Mouse (Mus musculus): Measurements from ENCODE around the gene Atxn7l3. TPM values are rescaled to one million over a fixed set of nuclear protein-coding genes. Genes with fewer than 3 reads are reported as not detected.

The Atxn7l3 gene
- total and polyA plus RNA-seq, 3 experiments, result 24.0 to 60.0 (median 29.9) TPM

GRCm38 (mm10) chr11:102331806-102332205 is 35.4 kb upstream of the Atxn7l3 start:
- DNase-seq (ENCODE audit: low spot score), result no peak
- TF ChIP-seq CTCF (IDR thresholded peaks at IDR 0.05; ENCODE audit: low read depth, low read length) (no peak), GATA2 (IDR thresholded peaks at IDR 0.05; ENCODE audit: borderline replicate concordance, low read depth, low read length) (no peak), TAL1 (conservative IDR thresholded peaks at IDR 0.05; ENCODE audit: low read depth, low read length) (no peak), GATA1 (IDR thresholded peaks at IDR 0.05; ENCODE audit: borderline replicate concordance, low read length) (no peak), POLR2AphosphoS5 (IDR thresholded peaks at IDR 0.05; ENCODE audit: insufficient replicate concordance, low read depth, low read length) (no peak)
- peaks cover 61% of the 10 kb centered on the region for H3K27me3 ChIP-seq (ENCODE audit: insufficient read depth, low read length)
- H3K4me1 ChIP-seq (ENCODE audit: insufficient read depth, low read depth, low read length), result peaks cover 2% of the 10 kb centered on the region; the same call in 1 of the 2 replicates
- H3K9me3 ChIP-seq (replicated peaks), result no peaks in the 10 kb centered on the region
- H3K36me3 ChIP-seq (replicated peaks), result no peaks in the 10 kb centered on the region
- ATAC-seq (ENCODE audit: extremely low read depth, insufficient number of reproducible peaks, low FRiP score, poor library complexity, severe bottlenecking), result no peak
- no peak overlapping the region for H3K4me3 ChIP-seq (ENCODE audit: low read depth, low read length)

- peaks cover 2% of the 10 kb centered on the region; the same call in 1 of the 2 replicates for H3K4me1 ChIP-seq (ENCODE audit: insufficient read depth, low read depth, low read length)
- no peaks in the 10 kb centered on the region for H3K36me3 ChIP-seq (replicated peaks)
- peaks cover 60% of the 10 kb centered on the region for H3K27me3 ChIP-seq (ENCODE audit: insufficient read depth, low read length)
- H3K9me3 ChIP-seq (replicated peaks), result no peaks in the 10 kb centered on the region
- TF ChIP-seq GATA1 (IDR thresholded peaks at IDR 0.05; ENCODE audit: borderline replicate concordance, low read length) (no peak), TAL1 (conservative IDR thresholded peaks at IDR 0.05; ENCODE audit: low read depth, low read length) (no peak), CTCF (IDR thresholded peaks at IDR 0.05; ENCODE audit: low read depth, low read length) (no peak), POLR2AphosphoS5 (IDR thresholded peaks at IDR 0.05; ENCODE audit: insufficient replicate concordance, low read depth, low read length) (no peak), GATA2 (IDR thresholded peaks at IDR 0.05; ENCODE audit: borderline replicate concordance, low read depth, low read length) (no peak)
- ATAC-seq (ENCODE audit: extremely low read depth, insufficient number of reproducible peaks, low FRiP score, poor library complexity, severe bottlenecking), result no peak
- H3K4me3 ChIP-seq (ENCODE audit: low read depth, low read length), result no peak overlapping the region
- DNase-seq (ENCODE audit: low spot score), result no peak
Observed at GRCm38 (mm10) chr11:102330039-102330438, 33.6 kb upstream of the Atxn7l3 start.

- ATAC-seq (ENCODE audit: extremely low read depth, insufficient number of reproducible peaks, low FRiP score, poor library complexity, severe bottlenecking) (no peak), DNase-seq (ENCODE audit: low spot score) (no peak)
- Histone ChIP-seq H3K27me3 (ENCODE audit: insufficient read depth, low read length) (peaks cover 55% of the 10 kb centered on the region), H3K4me3 (ENCODE audit: low read depth, low read length) (no peak overlapping the region), H3K36me3 (replicated peaks) (no peaks in the 10 kb centered on the region), H3K9me3 (replicated peaks) (no peaks in the 10 kb centered on the region), H3K4me1 (ENCODE audit: insufficient read depth, low read depth, low read length) (peaks cover 2% of the 10 kb centered on the region; the same call in 1 of the 2 replicates)
- TF ChIP-seq CTCF (IDR thresholded peaks at IDR 0.05; ENCODE audit: low read depth, low read length) (no peak), TAL1 (conservative IDR thresholded peaks at IDR 0.05; ENCODE audit: low read depth, low read length) (no peak), POLR2AphosphoS5 (IDR thresholded peaks at IDR 0.05; ENCODE audit: insufficient replicate concordance, low read depth, low read length) (no peak), GATA1 (IDR thresholded peaks at IDR 0.05; ENCODE audit: borderline replicate concordance, low read length) (no peak), GATA2 (IDR thresholded peaks at IDR 0.05; ENCODE audit: borderline replicate concordance, low read depth, low read length) (no peak)
Observed at GRCm38 (mm10) chr11:102329518-102329917, 33.1 kb upstream of the Atxn7l3 start.

- ATAC-seq (ENCODE audit: extremely low read depth, insufficient number of reproducible peaks, low FRiP score, poor library complexity, severe bottlenecking) (no peak), DNase-seq (ENCODE audit: low spot score) (no peak)
- peaks cover 59% of the 10 kb centered on the region for H3K27me3 ChIP-seq (ENCODE audit: insufficient read depth, low read length)
- no peak overlapping the region for H3K4me3 ChIP-seq (ENCODE audit: low read depth, low read length)
- no peak for TF ChIP-seq GATA2 (IDR thresholded peaks at IDR 0.05; ENCODE audit: borderline replicate concordance, low read depth, low read length)
- no peak for TF ChIP-seq POLR2AphosphoS5 (IDR thresholded peaks at IDR 0.05; ENCODE audit: insufficient replicate concordance, low read depth, low read length)
- TF ChIP-seq TAL1 (conservative IDR thresholded peaks at IDR 0.05; ENCODE audit: low read depth, low read length), result no peak
- no peak for TF ChIP-seq GATA1 (IDR thresholded peaks at IDR 0.05; ENCODE audit: borderline replicate concordance, low read length)
- no peak for TF ChIP-seq CTCF (IDR thresholded peaks at IDR 0.05; ENCODE audit: low read depth, low read length)
- H3K36me3 ChIP-seq (replicated peaks), result no peaks in the 10 kb centered on the region
- H3K9me3 ChIP-seq (replicated peaks), result no peaks in the 10 kb centered on the region
- peaks cover 2% of the 10 kb centered on the region; the same call in 1 of the 2 replicates for H3K4me1 ChIP-seq (ENCODE audit: insufficient read depth, low read depth, low read length)
Observed at GRCm38 (mm10) chr11:102327839-102328238, 31.4 kb upstream of the Atxn7l3 start.

- Histone ChIP-seq H3K4me1 (ENCODE audit: insufficient read depth, low read depth, low read length) (peaks cover 2% of the 10 kb centered on the region; the same call in 1 of the 2 replicates), H3K4me3 (ENCODE audit: low read depth, low read length) (no peak overlapping the region), H3K27me3 (ENCODE audit: insufficient read depth, low read length) (peaks cover 61% of the 10 kb centered on the region), H3K36me3 (replicated peaks) (no peaks in the 10 kb centered on the region), H3K9me3 (replicated peaks) (no peaks in the 10 kb centered on the region)
- TF ChIP-seq TAL1 (conservative IDR thresholded peaks at IDR 0.05; ENCODE audit: low read depth, low read length), result no peak
- TF ChIP-seq GATA1 (IDR thresholded peaks at IDR 0.05; ENCODE audit: borderline replicate concordance, low read length), result no peak
- no peak for TF ChIP-seq CTCF (IDR thresholded peaks at IDR 0.05; ENCODE audit: low read depth, low read length)
- TF ChIP-seq POLR2AphosphoS5 (IDR thresholded peaks at IDR 0.05; ENCODE audit: insufficient replicate concordance, low read depth, low read length), result no peak
- TF ChIP-seq GATA2 (IDR thresholded peaks at IDR 0.05; ENCODE audit: borderline replicate concordance, low read depth, low read length), result no peak
- DNase-seq (ENCODE audit: low spot score) (no peak), ATAC-seq (ENCODE audit: extremely low read depth, insufficient number of reproducible peaks, low FRiP score, poor library complexity, severe bottlenecking) (no peak)
Observed at GRCm38 (mm10) chr11:102327250-102327649, 30.8 kb upstream of the Atxn7l3 start.

GRCm38 (mm10) chr11:102323516-102323915 is 27.1 kb upstream of the Atxn7l3 start:
- Histone ChIP-seq H3K36me3 (replicated peaks) (no peaks in the 10 kb centered on the region), H3K9me3 (replicated peaks) (no peaks in the 10 kb centered on the region), H3K4me3 (ENCODE audit: low read depth, low read length) (no peak overlapping the region), H3K27me3 (ENCODE audit: insufficient read depth, low read length) (peaks cover 53% of the 10 kb centered on the region), H3K4me1 (ENCODE audit: insufficient read depth, low read depth, low read length) (peaks cover 18% of the 10 kb centered on the region)
- ATAC-seq (ENCODE audit: extremely low read depth, insufficient number of reproducible peaks, low FRiP score, poor library complexity, severe bottlenecking) (no peak), DNase-seq (ENCODE audit: low spot score) (no peak)
- no peak for TF ChIP-seq POLR2AphosphoS5 (IDR thresholded peaks at IDR 0.05; ENCODE audit: insufficient replicate concordance, low read depth, low read length)
- TF ChIP-seq TAL1 (conservative IDR thresholded peaks at IDR 0.05; ENCODE audit: low read depth, low read length), result no peak
